Mouse (Mus musculus): ENCODE data around the gene Zfp239. TPM values are rescaled to one million over a fixed set of nuclear protein-coding genes. Genes with fewer than 3 reads are reported as not detected.

The Zfp239 gene
- polyA plus RNA-seq, 1 experiment from 2014 or later: 17.3 TPM

- no peak overlapping the region for H3K4me3 ChIP-seq
- WGBS: 74% methylated on average over 7 of the region's 7 CpGs
- no peaks in the 10 kb centered on the region for H3K9me3 ChIP-seq (replicated peaks)
- H3K36me3 ChIP-seq: no peaks in the 10 kb centered on the region
- peaks cover 11% of the 10 kb centered on the region for H3K4me1 ChIP-seq
- no peak for DNase-seq (ENCODE audit: low spot score)
- no peaks in the 10 kb centered on the region for H3K27me3 ChIP-seq (ENCODE audit: low read depth, poor library complexity, severe bottlenecking)
- H3K27ac ChIP-seq: no peak overlapping the region
Observed at GRCm38 (mm10) chr6:117881997-117882396, 20.1 kb downstream of the Zfp239 start.

DNA sequence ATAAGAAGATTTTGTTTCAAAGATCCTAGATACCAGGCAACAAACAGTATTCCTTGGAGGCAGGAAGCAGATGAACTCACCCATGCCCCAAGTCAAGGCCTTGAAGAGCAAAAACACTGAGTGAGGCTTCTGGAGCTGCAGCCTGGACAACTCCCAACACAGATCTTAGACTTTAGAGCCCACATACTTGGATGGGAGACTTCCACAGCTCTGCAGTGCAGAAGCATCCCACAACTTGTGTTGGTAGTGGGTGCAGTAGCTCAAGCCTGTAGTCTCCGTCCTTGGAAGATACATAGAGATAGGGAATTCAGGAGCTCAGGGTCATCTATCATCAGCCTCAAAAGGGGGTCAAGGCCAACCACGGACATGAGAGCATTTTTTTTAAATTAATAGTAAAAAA lies 24.0 kb downstream of the Zfp239 start:
- Histone ChIP-seq H3K4me1 (peaks cover 7% of the 10 kb centered on the region; the same call in 1 of the 2 replicates), H3K27ac (no peak overlapping the region), H3K36me3 (no peaks in the 10 kb centered on the region), H3K27me3 (ENCODE audit: low read depth, poor library complexity, severe bottlenecking) (no peaks in the 10 kb centered on the region), H3K9me3 (replicated peaks) (no peaks in the 10 kb centered on the region), H3K4me3 (no peak overlapping the region)
- 96% methylated on average over 2 of the region's 2 CpGs for WGBS
- no peak for DNase-seq (ENCODE audit: low spot score)

GRCm38 (mm10) chr6:117888032-117888431 lies 26.1 kb downstream of the Zfp239 start:
- DNase-seq (ENCODE audit: low spot score): no peak
- Histone ChIP-seq H3K36me3 (no peaks in the 10 kb centered on the region), H3K9me3 (replicated peaks) (no peaks in the 10 kb centered on the region), H3K4me3 (no peak overlapping the region), H3K4me1 (peaks cover 9% of the 10 kb centered on the region; the same call in 1 of the 2 replicates), H3K27me3 (ENCODE audit: low read depth, poor library complexity, severe bottlenecking) (no peaks in the 10 kb centered on the region), H3K27ac (peak overlapping the region; percentile 67)
- WGBS: 48% methylated on average over 1 of the region's 1 CpGs

DNA sequence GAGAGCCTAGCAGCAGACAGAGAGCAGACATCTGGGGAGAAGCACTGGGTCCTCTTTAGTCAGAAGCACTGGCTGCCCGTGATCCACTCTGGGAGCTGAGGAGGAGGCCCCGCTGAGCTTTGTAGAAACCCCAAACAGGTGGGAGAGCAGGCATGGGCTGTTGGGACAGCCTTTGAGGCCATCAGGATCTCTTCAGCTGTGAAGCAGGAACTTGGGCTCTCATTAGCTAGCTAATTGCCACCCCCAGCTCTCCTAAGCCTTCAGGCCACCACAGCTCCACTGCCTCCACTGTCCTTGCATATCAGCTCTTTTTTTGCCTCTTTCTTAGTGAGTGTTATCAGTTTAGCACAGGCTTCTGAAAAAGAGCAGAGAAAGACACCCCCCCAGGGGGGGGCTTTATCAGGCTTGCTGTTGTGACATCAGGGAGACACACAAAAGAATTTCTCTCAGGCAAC lies 26.8 kb downstream of the Zfp239 start:
- Histone ChIP-seq H3K4me3 (no peak overlapping the region), H3K9me3 (replicated peaks) (no peaks in the 10 kb centered on the region), H3K27me3 (ENCODE audit: low read depth, poor library complexity, severe bottlenecking) (no peaks in the 10 kb centered on the region), H3K4me1 (peaks cover 9% of the 10 kb centered on the region; the same call in 1 of the 2 replicates), H3K36me3 (no peaks in the 10 kb centered on the region), H3K27ac (peak overlapping the region; percentile 67)
- DNase-seq (ENCODE audit: low spot score): no peak
- WGBS: 71% methylated on average over 2 of the region's 2 CpGs

- H3K36me3 ChIP-seq: no peaks in the 10 kb centered on the region
- H3K4me3 ChIP-seq: no peak overlapping the region
- no peaks in the 10 kb centered on the region for H3K9me3 ChIP-seq (replicated peaks)
- DNase-seq (ENCODE audit: low spot score): no peak
- H3K27ac ChIP-seq: no peak overlapping the region
- whole genome bisulfite sequencing: 85% methylated on average over 6 of the region's 6 CpGs
- H3K27me3 ChIP-seq (ENCODE audit: low read depth, poor library complexity, severe bottlenecking): no peaks in the 10 kb centered on the region
- H3K4me1 ChIP-seq: peaks cover 9% of the 10 kb centered on the region; the same call in 1 of the 2 replicates
Observed at GRCm38 (mm10) chr6:117890257-117890656, 28.4 kb downstream of the Zfp239 start.

GRCm38 (mm10) chr6:117891369-117892160 lies 29.7 kb downstream of the Zfp239 start:
- WGBS: 69% methylated on average over 14 of the region's 14 CpGs
- Histone ChIP-seq H3K4me1 (peaks cover 9% of the 10 kb centered on the region; the same call in 1 of the 2 replicates), H3K36me3 (no peaks in the 10 kb centered on the region), H3K27ac (no peak overlapping the region), H3K4me3 (no peak overlapping the region), H3K27me3 (ENCODE audit: low read depth, poor library complexity, severe bottlenecking) (no peaks in the 10 kb centered on the region), H3K9me3 (replicated peaks) (no peaks in the 10 kb centered on the region)
- DNase-seq (ENCODE audit: low spot score): no peak

- H3K9me3 ChIP-seq (replicated peaks): no peaks in the 10 kb centered on the region
- no peak overlapping the region for H3K27ac ChIP-seq
- no peak for DNase-seq (ENCODE audit: low spot score)
- no peaks in the 10 kb centered on the region for H3K36me3 ChIP-seq
- no peaks in the 10 kb centered on the region for H3K27me3 ChIP-seq (ENCODE audit: low read depth, poor library complexity, severe bottlenecking)
- WGBS: 71% methylated on average over 3 of the region's 3 CpGs
- peaks cover 9% of the 10 kb centered on the region; the same call in 1 of the 2 replicates for H3K4me1 ChIP-seq
- H3K4me3 ChIP-seq: no peak overlapping the region
Observed at GRCm38 (mm10) chr6:117892386-117892785, 30.5 kb downstream of the Zfp239 start.

DNA sequence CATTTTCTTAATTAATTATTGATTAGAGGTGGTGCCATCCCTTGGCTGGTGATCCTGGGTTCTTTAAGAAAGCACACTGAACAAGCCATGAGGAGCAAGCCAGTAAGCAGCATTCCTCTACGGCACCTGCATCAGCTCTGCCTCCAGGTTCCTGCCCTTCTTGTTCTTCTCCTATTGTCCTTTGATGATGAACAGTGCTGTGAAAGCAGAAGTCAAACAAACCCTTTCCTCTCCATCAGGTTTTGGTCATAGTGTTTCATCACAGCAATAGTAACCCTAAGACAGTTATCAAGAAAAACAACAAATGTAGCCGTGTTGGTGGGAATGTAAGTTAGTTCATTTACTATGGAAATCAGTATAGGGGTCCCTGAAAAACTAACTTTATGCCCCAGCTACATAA lies 31.5 kb downstream of the Zfp239 start:
- 91% methylated on average over 2 of the region's 2 CpGs for WGBS
- Histone ChIP-seq H3K36me3 (no peaks in the 10 kb centered on the region), H3K27me3 (ENCODE audit: low read depth, poor library complexity, severe bottlenecking) (no peaks in the 10 kb centered on the region), H3K27ac (no peak overlapping the region), H3K9me3 (replicated peaks) (no peaks in the 10 kb centered on the region), H3K4me1 (peaks cover 8% of the 10 kb centered on the region; the same call in 1 of the 2 replicates), H3K4me3 (no peak overlapping the region)
- DNase-seq (ENCODE audit: low spot score): no peak

DNA sequence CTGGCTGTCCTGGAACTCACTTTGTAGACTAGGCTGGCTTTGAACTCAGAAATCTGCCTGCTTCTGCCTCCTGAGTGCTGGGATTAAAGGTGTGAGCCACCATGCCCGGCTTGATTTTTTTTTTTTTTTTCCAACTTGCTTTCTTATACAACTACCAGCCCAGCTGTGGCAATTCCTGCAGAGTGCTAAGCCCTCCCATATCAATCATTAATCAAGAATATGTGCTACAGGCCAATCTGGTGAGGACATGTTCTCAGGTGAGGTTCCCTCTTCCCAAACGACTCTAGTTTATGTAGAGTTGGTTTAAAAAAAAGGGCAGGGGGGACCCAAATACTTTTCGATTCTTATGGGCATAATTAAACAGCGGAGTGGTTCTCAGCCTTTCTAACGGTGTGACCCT lies 35.9 kb downstream of the Zfp239 start:
- WGBS: 79% methylated on average over 5 of the region's 5 CpGs

GRCm38 (mm10) chr6:117900126-117901080 lies 38.5 kb downstream of the Zfp239 start, which contains the start of gene Hnrnpf:
Gene Hnrnpf (plus strand): TSS chr6:117900324.
- H3K4me1 ChIP-seq: peaks cover 2% of the 10 kb centered on the region
- 81% methylated on average over 17 of the region's 17 CpGs for WGBS
- no peaks in the 10 kb centered on the region for H3K9me3 ChIP-seq (replicated peaks)
- H3K27ac ChIP-seq: no peak within 1 kb of the TSS
- H3K36me3 ChIP-seq: no peaks in the 10 kb centered on the region
- no peak within 1 kb of the TSS for H3K4me3 ChIP-seq
- no peaks in the 10 kb centered on the region for H3K27me3 ChIP-seq (ENCODE audit: low read depth, poor library complexity, severe bottlenecking)
- no peak for DNase-seq (ENCODE audit: low spot score)

More for the DNA sequence above, 35.9 kb downstream of the Zfp239 start:
- H3K4me3 ChIP-seq: no peak overlapping the region
- no peaks in the 10 kb centered on the region for H3K36me3 ChIP-seq
- no peaks in the 10 kb centered on the region for H3K27me3 ChIP-seq (ENCODE audit: low read depth, poor library complexity, severe bottlenecking)
- no peak overlapping the region for H3K27ac ChIP-seq
- no peaks in the 10 kb centered on the region for H3K4me1 ChIP-seq
- DNase-seq (ENCODE audit: low spot score): no peak
- no peaks in the 10 kb centered on the region for H3K9me3 ChIP-seq (replicated peaks)

DNA sequence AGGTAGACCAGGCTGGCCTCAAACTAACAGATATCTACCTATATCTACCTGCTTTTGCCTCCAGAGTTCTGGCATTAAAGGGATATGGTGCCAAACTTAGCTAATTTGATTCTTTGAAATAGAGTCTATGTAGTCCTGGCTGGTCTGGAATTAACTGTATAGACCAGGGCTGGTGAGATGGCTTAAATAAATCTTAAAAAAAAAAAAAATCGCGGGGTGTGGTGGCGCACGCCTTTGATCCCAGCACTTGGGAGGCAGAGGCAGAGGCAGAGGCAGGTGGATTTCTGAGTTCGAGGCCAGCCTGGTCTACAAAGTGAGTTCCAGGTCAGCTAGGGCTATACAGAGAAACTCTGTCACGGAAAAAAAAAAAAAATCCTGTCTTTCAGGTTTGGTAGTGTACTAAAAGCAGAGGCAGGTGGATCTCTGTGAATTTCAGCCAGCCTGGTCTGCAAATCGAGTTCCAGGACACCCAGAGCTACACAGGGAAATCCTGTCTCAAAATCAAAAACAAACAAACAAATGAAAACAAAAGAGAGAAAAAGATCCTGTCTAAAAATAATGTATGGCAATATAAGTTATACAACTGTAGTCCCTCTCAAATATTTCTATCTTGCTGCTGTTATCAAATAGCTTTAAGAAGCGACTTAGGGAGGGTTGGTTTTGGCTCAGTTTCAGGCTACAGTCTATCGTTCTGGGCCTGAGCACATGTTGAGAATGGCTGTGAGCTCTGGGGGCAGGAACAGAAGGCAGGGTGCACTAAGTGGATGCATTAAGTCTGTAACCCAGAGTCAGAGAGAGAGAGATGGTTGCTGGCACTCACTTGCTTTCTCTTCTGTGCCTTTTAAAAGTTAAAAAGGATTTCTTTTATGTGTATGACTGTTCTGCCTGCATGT lies 39.9 kb downstream of the Zfp239 start:
- WGBS: 83% methylated on average over 9 of the region's 9 CpGs
- no peak overlapping the region for H3K4me3 ChIP-seq
- no peak for DNase-seq (ENCODE audit: low spot score)
- H3K36me3 ChIP-seq: no peaks in the 10 kb centered on the region
- no peak overlapping the region for H3K27ac ChIP-seq
- H3K27me3 ChIP-seq (ENCODE audit: low read depth, poor library complexity, severe bottlenecking): no peaks in the 10 kb centered on the region
- H3K4me1 ChIP-seq: peaks cover 7% of the 10 kb centered on the region
- no peaks in the 10 kb centered on the region for H3K9me3 ChIP-seq (replicated peaks)

- H3K27me3 ChIP-seq (ENCODE audit: low read depth, poor library complexity, severe bottlenecking): no peaks in the 10 kb centered on the region
- H3K4me1 ChIP-seq: peaks cover 7% of the 10 kb centered on the region
- H3K27ac ChIP-seq: no peak overlapping the region
- H3K9me3 ChIP-seq (replicated peaks): no peaks in the 10 kb centered on the region
- H3K36me3 ChIP-seq: no peaks in the 10 kb centered on the region
- DNase-seq (ENCODE audit: low spot score): no peak
- WGBS: 80% methylated on average over 4 of the region's 4 CpGs
- H3K4me3 ChIP-seq: no peak overlapping the region
Observed at GRCm38 (mm10) chr6:117902556-117902955, 40.7 kb downstream of the Zfp239 start.
